Mouse (Mus musculus) midbrain, postnatal 0 days (tissue): ENCODE measurements around the gene Otoa. TPM values are rescaled to one million over a fixed set of nuclear protein-coding genes. Genes with fewer than 3 reads are reported as not detected.

Experiments used
- ATAC-seq: fragments of 200-750 bp; cut with Nextera tagmentation; 2 replicates; pipeline ENCODE4 v1.8.0; 2017; ENCODE audit warnings: moderate number of reproducible peaks, mild to moderate bottlenecking, moderate TSS enrichment, moderate library complexity; ENCODE audit not compliant: low FRiP score
- DNase-seq: peaks from one replicate; pipeline ENCODE4 v3.0.0-alpha.2; 2015; ENCODE audit warnings: low spot score
- H3K27ac ChIP-seq: fragments of 300-500 bp; sonication (generic); 2 replicates; pipeline ENCODE4 v1.5.1; 2014; ENCODE audit warnings: low read depth, mild to moderate bottlenecking, low read length, mixed read lengths
- H3K27me3 ChIP-seq: fragments of 300-500 bp; sonication (generic); 2 replicates; pipeline ENCODE4 v1.6.1; 2014; ENCODE audit warnings: low read length, control low read depth, mixed read lengths; ENCODE audit not compliant: insufficient read depth
- H3K36me3 ChIP-seq: fragments of 300-500 bp; sonication (generic); 2 replicates; pipeline ENCODE4 v1.6.1; 2014; ENCODE audit warnings: low read length, control low read depth, mixed read lengths; ENCODE audit not compliant: insufficient read depth
- H3K4me1 ChIP-seq: fragments of 300-500 bp; sonication (generic); 2 replicates; pipeline ENCODE4 v1.6.1; 2014; ENCODE audit warnings: mild to moderate bottlenecking, control low read depth, antibody characterized with exemption, low read length, mixed read lengths; ENCODE audit not compliant: insufficient read depth
- H3K4me2 ChIP-seq: fragments of 300-500 bp; sonication (generic); 2 replicates; pipeline ENCODE4 v1.6.1; 2014; ENCODE audit warnings: low read depth, mild to moderate bottlenecking, low read length, mixed read lengths; ENCODE audit not compliant: poor library complexity, severe bottlenecking
- H3K4me3 ChIP-seq: fragments of 300-500 bp; sonication (generic); 2 replicates; pipeline ENCODE4 v1.5.1; 2014; ENCODE audit warnings: low read depth, mild to moderate bottlenecking, low read length, moderate library complexity
- H3K9ac ChIP-seq: fragments of 300-500 bp; sonication (generic); replicated peaks from 2 replicates; pipeline ENCODE4 v1.6.1; 2014; ENCODE audit warnings: mild to moderate bottlenecking, low read length, moderate library complexity, mixed read lengths; ENCODE audit not compliant: poor library complexity, severe bottlenecking
- H3K9me3 ChIP-seq: fragments of 300-500 bp; sonication (generic); 2 replicates; pipeline ENCODE4 v1.6.1; 2016; ENCODE audit warnings: low read length, control low read depth
- CTCF ChIP-seq: IDR thresholded peaks from 2 replicates; pipeline ENCODE4 v1.5.1; 2016; ENCODE audit warnings: antibody characterized with exemption, mild to moderate bottlenecking
- WGBS: fragments of 180-500 bp; shearing (Covaris S2); extraction: QIAGEN DNeasy Blood & Tissue Kit; methylation state at CpG from one replicate; pipeline ENCODE4 v1.1.7; 2014; 5-methylcytosine and 5-hydroxymethylcytosine counted together
- polyA plus RNA-seq: library from polyadenylated mRNA; unstranded; fragments of >200 nt; fragmentation: Nextera tagmentation; extraction: Ambion mirVana; gene quantifications from 2 replicates; pipeline ENCODE4 v1.2.1, GENCODE M21; 2015
- total RNA-seq: library from RNA; depleted of rRNA; stranded (reverse); fragments of >200 nt; gene quantifications from 2 replicates; pipeline ENCODE4 v1.2.3, GENCODE M21; 2014

Otoa gene
- total and polyA plus RNA-seq, 2 experiments from 2014 or later, result 0.42 TPM; not detected in 1

GRCm38 (mm10) chr7:121074801-121075400, 6.5 kb upstream of the Otoa start:
- H3K27ac ChIP-seq, result no peak overlapping the region
- no peaks in the 10 kb centered on the region for H3K4me1 ChIP-seq
- H3K9me3 ChIP-seq, result no peaks in the 10 kb centered on the region
- H3K4me3 ChIP-seq, result no peak overlapping the region
- no peak overlapping the region for H3K9ac ChIP-seq
- DNase-seq (no peak), ATAC-seq (no peak)
- H3K27me3 ChIP-seq, result no peaks in the 10 kb centered on the region
- no peak for TF ChIP-seq CTCF
- H3K36me3 ChIP-seq, result peaks cover 10% of the 10 kb centered on the region
- no peak overlapping the region for H3K4me2 ChIP-seq
- WGBS, result 86% methylated on average over 6 of the region's 6 CpGs

DNA sequence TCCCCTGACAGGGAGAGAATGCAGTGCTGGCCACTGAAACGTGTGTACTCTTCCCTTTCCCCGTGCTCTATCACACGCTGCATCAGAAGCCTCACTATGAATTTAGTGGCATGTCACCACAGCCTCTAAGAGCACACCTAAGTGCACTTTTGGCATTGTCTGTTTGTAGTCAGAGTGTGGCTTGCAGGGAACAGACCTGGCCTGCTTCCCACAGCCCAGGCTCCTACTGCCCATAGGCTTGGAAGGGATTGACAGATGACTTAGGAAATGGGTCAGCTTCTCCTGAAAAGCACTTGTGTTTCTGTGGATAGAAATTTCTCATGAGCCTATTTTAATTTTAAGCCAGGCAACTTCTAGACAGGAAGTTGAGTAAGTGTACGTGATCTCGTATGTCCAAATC, 6.0 kb upstream of the Otoa start:
- H3K36me3 ChIP-seq, result peaks cover 7% of the 10 kb centered on the region
- no peak for ATAC-seq
- H3K4me2 ChIP-seq, result no peak overlapping the region

GRCm38 (mm10) chr7:121077311-121077710, 4.1 kb upstream of the Otoa start:
- Histone ChIP-seq H3K27me3 (no peaks in the 10 kb centered on the region), H3K4me2 (no peak overlapping the region), H3K9me3 (no peaks in the 10 kb centered on the region), H3K4me3 (no peak overlapping the region), H3K36me3 (no peaks in the 10 kb centered on the region), H3K4me1 (no peaks in the 10 kb centered on the region), H3K9ac (no peak overlapping the region), H3K27ac (no peak overlapping the region)
- WGBS, result 89% methylated on average over 6 of the region's 6 CpGs
- ATAC-seq (no peak), DNase-seq (no peak)
- TF ChIP-seq CTCF, result no peak

More for the DNA sequence above, 6.0 kb upstream of the Otoa start:
- 90% methylated on average over 5 of the region's 5 CpGs for WGBS
- no peak for TF ChIP-seq CTCF
- Histone ChIP-seq H3K27me3 (no peaks in the 10 kb centered on the region), H3K27ac (no peak overlapping the region), H3K4me3 (no peak overlapping the region), H3K9ac (no peak overlapping the region), H3K4me1 (no peaks in the 10 kb centered on the region), H3K9me3 (no peaks in the 10 kb centered on the region)
- DNase-seq, result no peak

DNA sequence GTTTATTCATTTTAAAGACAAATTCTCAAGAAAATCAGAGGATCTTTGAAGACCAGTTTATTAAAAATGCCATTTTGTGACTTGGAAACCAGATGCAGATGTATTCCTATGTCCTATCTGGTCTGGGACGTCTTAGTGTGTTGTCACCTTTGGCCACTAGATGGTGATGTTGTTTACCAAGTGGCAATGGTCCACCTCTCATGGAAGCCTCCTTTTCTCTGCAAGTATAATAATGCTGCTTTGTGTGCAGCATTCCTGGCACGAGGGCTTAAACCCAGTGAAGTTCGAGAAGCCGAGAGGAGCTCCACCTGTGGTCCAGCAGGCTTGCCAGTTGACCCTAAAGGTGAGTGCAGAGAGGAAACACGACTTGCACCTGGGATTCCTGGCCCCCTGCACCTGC, 3.6 kb upstream of the Otoa start:
- TF ChIP-seq CTCF, result peak; percentile 91
- Histone ChIP-seq H3K4me3 (no peak overlapping the region), H3K4me2 (no peak overlapping the region), H3K36me3 (no peaks in the 10 kb centered on the region), H3K27me3 (no peaks in the 10 kb centered on the region), H3K9me3 (no peaks in the 10 kb centered on the region), H3K4me1 (no peaks in the 10 kb centered on the region), H3K9ac (no peak overlapping the region), H3K27ac (no peak overlapping the region)
- WGBS, result 11% methylated on average over 5 of the region's 5 CpGs
- ATAC-seq, result peak; percentile 78; the same call in 1 of the 2 replicates
- peak; percentile 88 for DNase-seq

GRCm38 (mm10) chr7:121081816-121082215, 366 bp downstream of the Otoa start:
- 88% methylated on average over 2 of the region's 2 CpGs for WGBS
- Histone ChIP-seq H3K9me3 (no peaks in the 10 kb centered on the region), H3K9ac (no peak overlapping the region), H3K27me3 (no peaks in the 10 kb centered on the region), H3K4me2 (no peak overlapping the region), H3K4me1 (no peaks in the 10 kb centered on the region), H3K36me3 (no peaks in the 10 kb centered on the region), H3K27ac (no peak overlapping the region), H3K4me3 (no peak overlapping the region)
- TF ChIP-seq CTCF, result no peak
- ATAC-seq (no peak), DNase-seq (no peak)

- H3K36me3 ChIP-seq, result no peaks in the 10 kb centered on the region
- H3K27me3 ChIP-seq, result no peaks in the 10 kb centered on the region
- H3K4me1 ChIP-seq, result no peaks in the 10 kb centered on the region
- TF ChIP-seq CTCF, result no peak
- WGBS, result 63% methylated on average over 9 of the region's 9 CpGs
- no peak overlapping the region for H3K9ac ChIP-seq
- peak; percentile 53 for ATAC-seq
- H3K27ac ChIP-seq, result no peak overlapping the region
- H3K4me2 ChIP-seq, result no peak overlapping the region
- no peak overlapping the region for H3K4me3 ChIP-seq
- no peaks in the 10 kb centered on the region for H3K9me3 ChIP-seq
- DNase-seq, result peak; percentile 79
Measured at GRCm38 (mm10) chr7:121082949-121083513, 1.6 kb downstream of the Otoa start.
